Mouse (Mus musculus) layer of hippocampus, adult 2 months (tissue): ENCODE measurements at regions not wholly inside any gene's neighbourhood (a gene's known extent, or its start where the extent isn't known, plus 50 kb on each side); places are given as distances from the start of the nearest gene placed in this dataset.
"Not testable (repeated sequence)": the region's sequence is repeated elsewhere in the genome, so short reads cannot be mapped to it uniquely, and the experiment has no call there.

Experiments used
- DNase-seq, 2 experiments: peaks; one replicate each; pipeline ENCODE4 v3.0.0; 2022; ENCODE audit warnings: low spot score in 2 of 2
- H3K27ac ChIP-seq: fragments of 200-600 bp; 2 replicates; pipeline ENCODE4 v1.8.1; 2022
- H3K4me3 ChIP-seq: fragments of 200-600 bp; 2 replicates; pipeline ENCODE4 v1.8.1; 2022; ENCODE audit warnings: mild to moderate bottlenecking
- CTCF ChIP-seq: fragments of 200-600 bp; conservative IDR thresholded peaks from 2 replicates; pipeline ENCODE4 v1.8.1; 2022; ENCODE audit warnings: antibody characterized with exemption, mild to moderate bottlenecking, moderate library complexity

GRCm38 (mm10) chr10:62055408-62055807 is 76.5 kb upstream of the Col13a1 start:
- DNase-seq, result peak; percentile 19 to 70
- Histone ChIP-seq H3K27ac (no peak overlapping the region), H3K4me3 (no peak overlapping the region)
- peak; percentile 82 for TF ChIP-seq CTCF

DNA sequence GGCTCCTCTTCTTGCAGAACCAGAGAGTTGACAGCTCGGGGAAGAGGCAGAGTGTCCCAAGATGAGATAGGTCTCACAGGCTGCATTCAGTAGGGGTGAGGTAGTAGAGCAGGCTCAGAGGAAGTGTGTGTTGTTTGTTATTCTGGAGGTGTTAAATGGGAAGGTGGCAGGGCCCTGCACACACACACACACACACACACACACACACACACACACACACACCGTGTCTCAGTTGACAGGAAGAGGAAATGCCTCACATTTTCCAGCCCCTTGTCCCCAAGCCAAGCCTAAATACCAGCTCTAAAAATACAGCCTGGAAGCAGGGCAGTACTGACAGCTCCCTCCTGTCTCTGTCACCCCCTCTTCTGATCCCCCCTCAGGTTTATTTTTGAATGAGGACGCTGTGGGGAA is 70.9 kb upstream of the Col13a1 start:
- no peak for TF ChIP-seq CTCF
- no peak for DNase-seq
- Histone ChIP-seq H3K27ac (no peak overlapping the region), H3K4me3 (no peak overlapping the region)

- Histone ChIP-seq H3K27ac (no peak overlapping the region), H3K4me3 (no peak overlapping the region)
- no peak for DNase-seq
- no peak for TF ChIP-seq CTCF
Observed at GRCm38 (mm10) chr10:62044408-62044807, 65.5 kb upstream of the Col13a1 start.

DNA sequence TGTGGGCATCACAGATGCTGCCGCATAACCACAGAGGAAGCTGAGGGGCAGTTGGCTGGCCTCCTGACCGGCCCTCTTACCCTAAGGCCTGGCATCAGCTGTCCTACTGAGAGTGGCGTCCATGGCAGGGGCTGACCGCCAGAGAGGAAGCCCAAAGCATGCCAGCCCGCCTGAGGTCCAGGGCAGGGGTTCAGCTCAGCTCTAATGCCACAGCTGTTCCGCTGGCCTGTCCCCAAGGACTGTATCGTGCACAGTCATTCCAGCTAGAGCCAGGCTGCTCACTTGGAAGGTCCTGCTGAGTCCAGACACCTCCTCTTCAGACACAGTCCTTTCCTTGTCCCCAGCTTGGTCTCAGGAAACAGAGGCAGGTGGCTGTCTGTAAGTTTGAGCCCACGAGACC is 61.0 kb upstream of the Col13a1 start:
- Histone ChIP-seq H3K4me3 (no peak overlapping the region), H3K27ac (no peak overlapping the region)
- TF ChIP-seq CTCF, result no peak
- no peak for DNase-seq

DNA sequence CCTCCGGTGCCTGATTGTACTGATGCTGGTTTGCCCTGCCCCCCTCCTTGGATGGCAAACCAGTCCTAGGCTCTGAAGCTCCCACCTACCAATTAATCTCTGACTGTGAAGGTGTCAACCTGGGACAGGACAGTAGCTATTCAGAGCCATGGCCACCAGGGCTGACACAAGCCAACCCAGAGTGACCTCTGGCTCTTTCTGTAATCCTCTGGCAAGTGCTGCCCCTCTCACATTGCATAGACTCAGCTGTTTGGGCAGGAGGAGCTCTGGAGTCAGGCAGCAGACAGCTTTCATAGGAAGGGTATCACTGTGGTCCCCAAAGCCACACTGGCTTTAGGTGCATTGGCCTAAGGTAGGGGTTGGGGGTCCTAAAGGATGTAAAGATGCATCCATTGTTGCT is 59.7 kb upstream of the Col13a1 start:
- TF ChIP-seq CTCF, result no peak
- H3K27ac ChIP-seq, result no peak overlapping the region
- no peak overlapping the region for H3K4me3 ChIP-seq
- DNase-seq, result no peak

DNA sequence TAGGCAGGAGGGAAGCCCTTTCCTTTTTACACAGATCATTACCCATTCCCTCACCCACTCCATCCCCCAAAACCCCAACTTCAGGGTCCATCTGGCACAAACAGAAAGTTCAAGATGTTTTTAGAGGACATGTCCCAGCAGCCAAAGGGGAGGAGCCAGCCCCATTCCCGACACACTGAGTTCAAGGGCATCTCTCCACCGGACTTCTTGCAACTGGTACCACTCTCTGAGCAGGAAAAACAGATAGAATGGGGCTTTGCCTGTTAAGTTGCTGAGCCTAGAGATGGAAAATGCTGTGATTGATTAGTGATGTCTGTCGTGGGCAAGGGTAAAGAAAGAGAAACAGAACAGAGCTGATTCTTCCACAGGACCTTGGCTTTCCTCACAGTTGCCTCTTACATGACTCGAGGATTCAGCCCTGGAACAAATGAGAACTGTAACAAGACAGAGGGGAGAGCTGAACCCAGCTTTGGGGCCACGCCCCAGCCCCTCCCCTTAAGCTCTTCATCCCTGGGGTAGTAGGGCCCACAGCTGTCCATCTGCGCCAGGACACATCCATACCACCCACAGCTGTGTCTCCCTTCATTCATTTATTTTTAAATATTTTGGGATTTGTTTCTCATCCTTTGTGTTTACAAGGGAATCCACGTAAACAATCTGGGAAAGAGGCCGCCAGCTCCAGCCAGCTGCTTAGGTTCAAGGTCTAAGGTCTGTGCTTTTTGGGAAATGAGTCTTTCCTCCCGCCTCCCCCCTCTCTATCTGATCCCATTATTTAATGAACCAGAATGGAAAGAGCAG is 58.7 kb upstream of the Col13a1 start:
- H3K27ac ChIP-seq, result no peak overlapping the region
- H3K4me3 ChIP-seq, result no peak overlapping the region
- no peak for DNase-seq
- TF ChIP-seq CTCF, result no peak

GRCm38 (mm10) chr10:62036815-62037214 is 57.9 kb upstream of the Col13a1 start:
- no peak overlapping the region for H3K27ac ChIP-seq
- DNase-seq, result no peak
- H3K4me3 ChIP-seq, result no peak overlapping the region
- TF ChIP-seq CTCF, result no peak

DNA sequence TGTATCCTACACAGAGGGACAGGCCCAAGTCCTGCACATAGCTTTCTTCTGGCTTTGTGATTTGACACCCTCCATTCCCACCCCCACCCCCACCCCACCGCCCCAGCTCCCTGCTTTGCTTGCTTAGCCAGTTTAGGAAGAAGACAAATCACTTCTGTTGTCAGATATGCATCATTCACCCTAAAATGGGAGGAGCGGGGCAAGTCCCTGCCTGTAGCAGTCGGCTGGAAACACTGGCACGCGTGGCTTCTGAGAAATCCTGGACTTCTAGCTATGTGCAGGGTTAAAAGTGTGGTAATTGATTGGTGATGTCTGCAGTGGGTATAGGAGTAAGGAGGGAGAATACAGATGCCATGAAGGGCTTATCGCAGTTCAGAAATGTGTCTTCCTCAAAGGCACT is 55.4 kb upstream of the Col13a1 start:
- no peak overlapping the region for H3K27ac ChIP-seq
- H3K4me3 ChIP-seq, result no peak overlapping the region
- no peak for TF ChIP-seq CTCF
- no peak for DNase-seq

DNA sequence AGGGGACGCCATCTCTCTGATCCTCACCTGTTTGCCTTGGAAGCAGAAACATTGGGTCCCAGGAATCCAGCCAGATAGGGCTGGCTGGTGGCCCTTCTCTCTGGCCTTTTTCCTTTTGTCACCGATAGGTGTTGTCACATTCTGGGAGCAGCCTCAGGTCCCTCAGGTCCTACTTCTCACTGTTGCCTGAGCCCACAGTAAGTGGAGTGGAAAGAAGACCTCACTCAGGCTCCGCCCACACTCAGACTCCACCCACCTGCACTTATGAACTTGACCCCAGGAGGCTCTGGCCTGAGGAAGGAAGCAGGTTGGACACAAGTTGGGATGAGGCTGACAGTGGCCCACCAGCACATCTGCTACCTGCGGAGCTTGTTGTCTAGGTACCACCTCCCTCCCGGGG is 54.8 kb upstream of the Col13a1 start:
- no peak for DNase-seq
- no peak for TF ChIP-seq CTCF
- no peak overlapping the region for H3K4me3 ChIP-seq
- no peak overlapping the region for H3K27ac ChIP-seq

GRCm38 (mm10) chr10:62031986-62032385 is 53.1 kb upstream of the Col13a1 start:
- H3K4me3 ChIP-seq, H3K27ac ChIP-seq, DNase-seq: not testable (repeated sequence)

DNA sequence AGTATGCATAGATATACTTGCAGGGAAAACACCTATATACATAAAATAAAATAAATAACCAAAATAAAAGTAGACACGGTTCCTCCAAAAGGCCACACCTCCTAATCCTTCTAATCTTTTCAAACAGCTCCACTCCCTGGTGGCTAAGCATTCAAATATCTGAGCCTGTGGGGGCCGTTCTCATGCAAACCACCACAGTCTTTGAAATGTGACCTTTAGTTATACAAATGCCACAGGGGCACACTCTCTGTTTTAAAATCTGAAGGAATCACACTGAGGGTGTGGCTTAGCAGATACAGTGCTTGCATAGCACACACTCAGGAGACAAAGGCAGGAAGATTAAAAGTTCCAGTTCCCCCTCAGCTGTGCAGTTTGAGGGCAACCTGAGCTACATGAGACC is 50.4 kb upstream of the Col13a1 start:
- no peak for TF ChIP-seq CTCF
- Histone ChIP-seq H3K4me3 (no peak overlapping the region), H3K27ac (no peak overlapping the region)
- no peak for DNase-seq
